Mouse (Mus musculus): ENCODE results near the gene Smyd1. TPM values are rescaled to one million over a fixed set of nuclear protein-coding genes. Genes with fewer than 3 reads are reported as not detected.

Smyd1 gene
- total and polyA plus RNA-seq, 3 experiments: 192 to 352 (median 325) TPM

DNA sequence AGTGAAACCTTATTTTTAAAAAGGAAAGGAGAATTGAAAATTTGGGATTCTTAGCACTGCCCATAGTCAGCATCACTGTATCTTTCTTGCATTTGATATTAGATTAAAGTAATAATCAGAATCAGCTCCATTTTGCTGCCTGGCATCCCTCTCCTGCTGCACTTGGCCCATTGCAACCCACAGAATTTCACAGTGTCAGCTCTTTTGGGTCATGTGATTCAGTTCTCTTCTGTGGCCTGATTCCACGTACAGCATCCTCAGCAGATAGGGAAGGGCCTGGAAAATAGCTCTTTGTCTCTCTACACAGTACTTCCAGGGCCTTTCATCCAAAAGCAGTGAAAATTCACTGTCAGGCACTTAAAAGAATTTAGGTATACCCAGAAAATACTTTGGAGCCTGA lies 64.7 kb downstream of the Smyd1 start:
- Histone ChIP-seq H3K4me1 (ENCODE audit: control insufficient read depth, insufficient read depth, low read length) (no peaks in the 10 kb centered on the region; the same call in 1 of the 2 replicates), H3K27me3 (ENCODE audit: control insufficient read depth, insufficient read depth, low read length) (no peaks in the 10 kb centered on the region), H3K9ac (ENCODE audit: low read depth, low read length) (no peak overlapping the region), H3K4me3 (no peak overlapping the region), H3K27ac (no peak overlapping the region), H3K79me2 (replicated peaks; ENCODE audit: control insufficient read depth, insufficient read depth, low read length) (no peaks in the 10 kb centered on the region), H3K36me3 (ENCODE audit: control insufficient read depth, insufficient read depth, low read length) (peaks cover 8% of the 10 kb centered on the region; the same call in 1 of the 2 replicates)
- no peak for TF ChIP-seq CTCF (IDR thresholded peaks at IDR 0.05)
- no peak for TF ChIP-seq EP300 (IDR thresholded peaks at IDR 0.05; ENCODE audit: insufficient read depth, low read depth, low read length)
- TF ChIP-seq POLR2A (IDR thresholded peaks at IDR 0.05; ENCODE audit: insufficient read depth, low read depth, low read length): no peak
- no peak for DNase-seq
- intact Hi-C loops (cut with DNase I): no loop called here
- WGBS: 13% methylated on average over 1 of the region's 1 CpGs

DNA sequence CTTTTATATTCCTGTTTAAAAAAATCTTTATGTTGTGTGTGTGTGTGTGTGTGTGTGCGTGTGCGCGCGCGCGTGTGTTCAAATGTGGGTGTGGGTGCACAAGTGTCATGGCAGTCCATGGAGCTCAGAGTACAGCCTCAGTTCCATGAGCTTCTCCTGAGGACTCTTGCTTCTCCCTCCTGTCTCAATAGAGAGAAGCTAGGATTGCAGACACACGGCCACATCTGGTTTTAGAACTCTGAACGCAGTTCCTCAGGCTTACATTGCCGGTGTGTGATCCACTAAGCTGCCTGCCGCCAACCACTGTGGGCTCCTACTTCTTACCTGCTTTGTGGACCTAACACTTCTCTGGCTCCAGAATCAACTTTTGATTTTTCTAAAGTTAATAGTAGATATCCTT lies 65.9 kb downstream of the Smyd1 start:
- Histone ChIP-seq H3K4me3 (no peak overlapping the region), H3K36me3 (ENCODE audit: control insufficient read depth, insufficient read depth, low read length) (peaks cover 13% of the 10 kb centered on the region; the same call in 1 of the 2 replicates), H3K9ac (ENCODE audit: low read depth, low read length) (no peak overlapping the region), H3K27ac (no peak overlapping the region), H3K79me2 (replicated peaks; ENCODE audit: control insufficient read depth, insufficient read depth, low read length) (no peaks in the 10 kb centered on the region), H3K27me3 (ENCODE audit: control insufficient read depth, insufficient read depth, low read length) (no peaks in the 10 kb centered on the region), H3K4me1 (ENCODE audit: control insufficient read depth, insufficient read depth, low read length) (no peaks in the 10 kb centered on the region; the same call in 1 of the 2 replicates)
- no peak for DNase-seq
- WGBS: 86% methylated on average over 10 of the region's 10 CpGs
- intact Hi-C loops (cut with DNase I): no loop called here
- TF ChIP-seq CTCF (IDR thresholded peaks at IDR 0.05) (no peak), POLR2A (IDR thresholded peaks at IDR 0.05; ENCODE audit: insufficient read depth, low read depth, low read length) (no peak), EP300 (IDR thresholded peaks at IDR 0.05; ENCODE audit: insufficient read depth, low read depth, low read length) (no peak)

DNA sequence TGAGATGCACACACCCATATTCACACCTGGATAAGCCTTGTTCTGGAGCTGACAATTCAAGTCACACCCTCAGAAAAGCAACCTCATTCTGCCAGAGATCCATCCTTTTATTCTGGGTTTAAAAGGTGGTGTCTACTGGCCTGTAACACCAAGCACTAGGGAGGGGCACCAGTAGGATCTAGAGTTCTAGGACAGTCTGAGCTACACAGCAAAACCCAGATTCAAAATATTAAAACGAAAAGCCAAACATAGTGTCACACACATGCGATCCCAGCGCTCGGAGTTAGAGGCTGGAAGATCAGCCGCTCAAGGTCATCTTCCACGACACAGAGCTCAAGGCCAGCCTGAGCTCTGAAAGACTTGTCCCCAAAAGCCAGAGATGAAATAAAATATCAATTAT lies 67.6 kb downstream of the Smyd1 start:
- no peak overlapping the region for H3K4me3 ChIP-seq
- intact Hi-C loops (cut with DNase I): no loop called here
- no peak for TF ChIP-seq CTCF (IDR thresholded peaks at IDR 0.05)
- no peak for TF ChIP-seq POLR2A (IDR thresholded peaks at IDR 0.05; ENCODE audit: insufficient read depth, low read depth, low read length)
- H3K79me2 ChIP-seq (replicated peaks; ENCODE audit: control insufficient read depth, insufficient read depth, low read length): no peaks in the 10 kb centered on the region
- peaks cover 1% of the 10 kb centered on the region; the same call in 1 of the 2 replicates for H3K4me1 ChIP-seq (ENCODE audit: control insufficient read depth, insufficient read depth, low read length)
- H3K27ac ChIP-seq: no peak overlapping the region; the same call in 1 of the 2 replicates
- no peak for DNase-seq
- WGBS: 62% methylated on average over 6 of the region's 6 CpGs
- peaks cover 17% of the 10 kb centered on the region for H3K36me3 ChIP-seq (ENCODE audit: control insufficient read depth, insufficient read depth, low read length)
- H3K9ac ChIP-seq (ENCODE audit: low read depth, low read length): no peak overlapping the region
- H3K27me3 ChIP-seq (ENCODE audit: control insufficient read depth, insufficient read depth, low read length): no peaks in the 10 kb centered on the region

DNA sequence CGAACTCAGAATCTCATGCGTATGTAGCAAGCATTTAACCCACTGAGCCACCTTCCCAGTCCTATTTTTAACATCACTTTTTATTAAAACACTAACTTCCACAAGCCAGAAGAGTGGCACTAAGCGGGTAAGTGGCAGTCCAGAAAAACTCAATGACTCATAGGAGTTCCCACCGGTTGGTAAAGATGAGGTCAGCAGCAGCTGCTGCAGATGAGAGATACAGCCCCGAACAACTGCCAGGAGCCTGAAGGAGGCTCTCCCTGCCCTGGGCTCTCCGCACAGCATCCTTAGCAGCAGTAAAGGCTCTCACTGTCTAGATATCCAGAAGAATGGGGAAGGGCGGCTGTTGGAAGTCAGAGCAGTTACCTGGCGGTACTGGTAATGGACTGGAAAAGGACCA lies 71.1 kb downstream of the Smyd1 start:
- DNase-seq: no peak
- no peaks in the 10 kb centered on the region for H3K27me3 ChIP-seq (ENCODE audit: control insufficient read depth, insufficient read depth, low read length)
- no peak overlapping the region for H3K4me3 ChIP-seq
- WGBS: 52% methylated on average over 8 of the region's 8 CpGs
- H3K27ac ChIP-seq: no peak overlapping the region
- intact Hi-C loops (cut with DNase I): no loop called here
- H3K9ac ChIP-seq (ENCODE audit: low read depth, low read length): no peak overlapping the region
- peaks cover 9% of the 10 kb centered on the region for H3K36me3 ChIP-seq (ENCODE audit: control insufficient read depth, insufficient read depth, low read length)
- H3K4me1 ChIP-seq (ENCODE audit: control insufficient read depth, insufficient read depth, low read length): peaks cover 5% of the 10 kb centered on the region
- H3K79me2 ChIP-seq (replicated peaks; ENCODE audit: control insufficient read depth, insufficient read depth, low read length): no peaks in the 10 kb centered on the region
- TF ChIP-seq POLR2A (IDR thresholded peaks at IDR 0.05; ENCODE audit: insufficient read depth, low read depth, low read length) (no peak), EP300 (IDR thresholded peaks at IDR 0.05; ENCODE audit: insufficient read depth, low read depth, low read length) (no peak)

DNA sequence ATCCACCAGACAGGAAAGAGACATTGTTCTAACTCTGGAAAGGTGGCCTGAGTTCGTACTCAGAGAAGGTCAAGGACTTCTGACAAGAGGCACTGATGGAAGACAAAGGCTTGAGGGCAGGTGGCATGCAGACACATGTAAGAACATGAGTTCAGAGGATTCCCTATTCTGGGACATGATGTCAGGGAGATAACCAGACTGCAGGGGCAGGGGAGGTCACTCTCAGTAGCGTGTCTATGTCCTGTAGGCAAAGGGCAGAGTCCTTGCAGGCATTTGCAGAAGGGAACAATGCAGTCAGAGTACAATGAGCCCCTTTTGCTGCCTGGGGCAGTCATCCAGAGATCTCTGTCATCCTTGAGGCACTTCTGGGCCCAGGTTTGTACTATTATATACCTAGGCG lies 72.4 kb downstream of the Smyd1 start:
- no peak overlapping the region for H3K9ac ChIP-seq (ENCODE audit: low read depth, low read length)
- intact Hi-C loops (cut with DNase I): no loop called here
- no peak for DNase-seq
- no peak for TF ChIP-seq POLR2A (IDR thresholded peaks at IDR 0.05; ENCODE audit: insufficient read depth, low read depth, low read length)
- 0 out of 2 replicates have a peak, but pooled peaks have one; percentile 44 for TF ChIP-seq EP300 (IDR thresholded peaks at IDR 0.05; ENCODE audit: insufficient read depth, low read depth, low read length)
- 36% methylated on average over 3 of the region's 3 CpGs for WGBS
- peak overlapping the region; percentile 47 for H3K27ac ChIP-seq
- no peaks in the 10 kb centered on the region for H3K27me3 ChIP-seq (ENCODE audit: control insufficient read depth, insufficient read depth, low read length)
- no peak overlapping the region for H3K4me3 ChIP-seq
- no peaks in the 10 kb centered on the region for H3K79me2 ChIP-seq (replicated peaks; ENCODE audit: control insufficient read depth, insufficient read depth, low read length)
- H3K4me1 ChIP-seq (ENCODE audit: control insufficient read depth, insufficient read depth, low read length): peaks cover 5% of the 10 kb centered on the region
- peaks cover 9% of the 10 kb centered on the region for H3K36me3 ChIP-seq (ENCODE audit: control insufficient read depth, insufficient read depth, low read length)

DNA sequence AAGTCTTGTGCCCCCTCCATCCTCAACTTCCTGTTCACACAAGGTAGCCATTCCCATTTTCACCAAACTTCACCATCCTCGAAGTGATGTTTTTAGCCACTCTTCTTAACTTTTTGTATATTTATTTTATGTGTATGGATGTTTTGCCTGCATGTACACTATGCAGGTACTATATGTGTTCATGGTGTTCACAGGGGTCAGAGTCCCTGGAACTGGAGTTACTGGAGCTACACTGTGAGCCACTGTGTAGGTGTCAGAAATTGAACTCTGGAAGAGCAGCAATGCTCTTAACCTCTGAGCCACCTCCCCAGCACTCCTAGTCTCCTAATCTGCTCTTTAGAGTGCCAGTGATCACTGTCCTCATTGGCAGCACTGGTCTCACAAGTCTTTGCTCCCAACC lies 73.6 kb downstream of the Smyd1 start:
- intact Hi-C loops (cut with DNase I): no loop called here
- H3K9ac ChIP-seq (ENCODE audit: low read depth, low read length): no peak overlapping the region
- WGBS: 79% methylated on average over 1 of the region's 1 CpGs
- H3K27me3 ChIP-seq (ENCODE audit: control insufficient read depth, insufficient read depth, low read length): no peaks in the 10 kb centered on the region
- peaks cover 5% of the 10 kb centered on the region for H3K4me1 ChIP-seq (ENCODE audit: control insufficient read depth, insufficient read depth, low read length)
- no peak for DNase-seq
- no peak overlapping the region for H3K4me3 ChIP-seq
- TF ChIP-seq POLR2A (IDR thresholded peaks at IDR 0.05; ENCODE audit: insufficient read depth, low read depth, low read length): no peak
- no peak overlapping the region for H3K27ac ChIP-seq
- no peaks in the 10 kb centered on the region for H3K79me2 ChIP-seq (replicated peaks; ENCODE audit: control insufficient read depth, insufficient read depth, low read length)
- H3K36me3 ChIP-seq (ENCODE audit: control insufficient read depth, insufficient read depth, low read length): peaks cover 10% of the 10 kb centered on the region
